Mouse (Mus musculus) liver, adult 2 months (tissue): ENCODE results near the gene C1qtnf6.

Experiments
- CTCF ChIP-seq: fragments of 200-500 bp; IDR thresholded peaks from 2 replicates; pipeline ENCODE4 v1.5.1; 2011; ENCODE audit warnings: low read depth, low read length, control low read depth
- POLR2A ChIP-seq: fragments of 200-500 bp; IDR thresholded peaks from 2 replicates; pipeline ENCODE4 v1.6.1; 2011; ENCODE audit warnings: low read length, control low read depth; ENCODE audit not compliant: insufficient read depth; ENCODE audit errors: extremely low read depth

DNA sequence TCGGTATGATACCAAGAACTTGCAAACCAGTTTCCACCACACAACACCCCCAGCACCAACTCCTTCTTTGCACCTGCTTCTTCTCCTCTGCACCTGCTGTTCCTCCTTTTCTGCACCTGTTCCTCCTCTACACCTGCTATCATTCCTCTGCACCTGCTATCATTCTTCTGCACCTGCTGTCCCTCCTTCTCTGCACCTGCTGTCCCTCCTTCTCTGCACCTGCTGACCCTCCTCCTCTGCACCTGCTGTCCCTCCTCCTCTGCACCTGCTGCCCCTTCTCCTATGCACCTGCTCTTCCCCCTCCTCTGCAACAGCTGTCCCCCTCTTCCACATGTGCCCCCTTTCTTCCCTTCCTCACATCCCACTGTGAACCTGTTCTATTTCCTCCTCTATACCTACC is 44.7 kb downstream of the C1qtnf6 start:
- TF ChIP-seq POLR2A, result no peak
- TF ChIP-seq CTCF, result no peak
